Mouse (Mus musculus) testis, adult 2 months (tissue): ENCODE data around the gene H2-Q2.

Experiments used
- CTCF ChIP-seq: fragments of 200-500 bp; IDR thresholded peaks from 2 replicates; pipeline ENCODE4 v1.5.1; 2012; ENCODE audit warnings: low read depth, mild to moderate bottlenecking, inconsistent platforms, low read length, moderate library complexity; ENCODE audit not compliant: control insufficient read depth, insufficient read depth, insufficient replicate concordance
- POLR2A ChIP-seq: fragments of 200-500 bp; IDR thresholded peaks from 2 replicates; pipeline ENCODE4 v1.6.1; 2012; ENCODE audit warnings: low read depth, mild to moderate bottlenecking, inconsistent platforms, low read length, moderate library complexity; ENCODE audit not compliant: control insufficient read depth

DNA sequence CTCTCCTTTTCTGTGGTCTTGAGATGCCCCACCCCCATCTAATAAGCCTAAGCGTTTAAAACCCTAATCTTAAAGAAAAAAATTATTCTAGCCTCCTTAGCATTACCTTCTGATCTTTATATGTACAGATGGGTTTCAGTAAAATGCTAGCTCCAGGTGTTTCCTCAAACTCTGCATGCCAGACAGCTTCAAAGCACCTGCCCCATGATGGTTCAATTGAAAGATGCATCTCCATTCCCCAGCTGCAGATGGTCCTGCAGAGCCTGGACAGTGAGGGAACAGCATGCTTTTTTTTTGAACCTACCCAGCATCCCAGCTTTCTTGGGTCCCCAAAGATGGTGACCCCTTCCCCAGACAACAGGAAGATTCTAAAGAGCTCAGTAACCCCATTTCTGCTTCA, 15.0 kb downstream of the H2-Q2 start:
- TF ChIP-seq CTCF (no peak), POLR2A (no peak)
